Mouse (Mus musculus): ENCODE data around the gene Grn. TPM values are rescaled to one million over a fixed set of nuclear protein-coding genes. Genes with fewer than 3 reads are reported as not detected.

Grn gene
- polyA plus RNA-seq, 1 experiment from 2014 or later, result 103 TPM

DNA sequence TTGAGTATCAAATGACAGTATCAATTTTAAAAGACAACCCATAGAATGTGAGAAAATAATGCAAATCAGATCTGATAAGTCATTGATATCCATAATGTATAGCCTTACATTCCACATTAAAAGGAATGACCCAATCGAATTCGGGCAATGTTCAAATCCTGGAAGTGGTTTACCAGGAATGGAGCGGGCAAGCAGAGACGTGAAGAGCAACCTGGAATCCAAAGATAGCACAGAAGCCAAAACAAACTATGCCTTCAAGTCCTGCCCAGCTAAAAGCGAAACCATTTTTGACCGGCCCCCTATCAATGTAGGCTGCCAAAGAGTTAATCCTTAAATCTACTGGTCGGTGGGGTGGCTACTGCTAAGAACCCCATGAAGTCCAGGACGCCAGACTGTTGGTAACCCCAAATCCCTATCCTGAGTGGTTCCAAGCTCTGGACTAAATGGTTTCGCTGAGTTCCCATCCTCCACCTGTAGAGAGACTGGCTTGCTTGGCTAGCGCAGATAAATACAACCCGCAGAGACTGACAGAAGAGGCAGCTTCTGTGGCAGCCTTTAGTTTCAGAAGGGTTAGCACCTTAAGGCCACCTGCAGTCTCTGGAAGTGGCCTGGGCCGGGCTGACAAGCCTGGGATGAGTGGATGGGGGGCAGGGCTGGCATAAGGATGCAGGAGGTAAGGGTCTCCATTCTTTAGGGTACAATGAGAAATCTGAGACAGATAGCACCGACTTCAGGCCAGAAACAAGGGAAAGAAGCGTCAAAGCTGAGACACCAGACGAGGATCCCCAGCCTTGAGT is 37.5 kb upstream of the Grn start:
- peaks cover 13% of the 10 kb centered on the region for H3K4me1 ChIP-seq (ENCODE audit: control insufficient read depth, insufficient read depth, low read length)
- peak overlapping the region; percentile 34 for H3K4me3 ChIP-seq (ENCODE audit: low read length)
- 24% methylated on average over 15 of the region's 15 CpGs for WGBS
- H3K27ac ChIP-seq (ENCODE audit: low read depth, low read length), result no peak overlapping the region
- H3K27me3 ChIP-seq (ENCODE audit: control insufficient read depth, insufficient read depth, low read length), result peaks cover 5% of the 10 kb centered on the region; the same call in 1 of the 2 replicates
- H3K4me2 ChIP-seq (replicated peaks; ENCODE audit: low read depth, low read length), result peak overlapping the region; percentile 87
- H3K9ac ChIP-seq (ENCODE audit: low read depth, low read length), result 0 out of 2 replicates have a peak overlapping the region, but pooled peaks have one; percentile 1
- no peaks in the 10 kb centered on the region for H3K9me3 ChIP-seq (ENCODE audit: control insufficient read depth, low read length)
- H3K36me3 ChIP-seq (ENCODE audit: control insufficient read depth, insufficient read depth, low read length), result no peaks in the 10 kb centered on the region
- peak; percentile 24; the same call in 1 of the 2 replicates for ATAC-seq (ENCODE audit: low FRiP score, low TSS enrichment)

DNA sequence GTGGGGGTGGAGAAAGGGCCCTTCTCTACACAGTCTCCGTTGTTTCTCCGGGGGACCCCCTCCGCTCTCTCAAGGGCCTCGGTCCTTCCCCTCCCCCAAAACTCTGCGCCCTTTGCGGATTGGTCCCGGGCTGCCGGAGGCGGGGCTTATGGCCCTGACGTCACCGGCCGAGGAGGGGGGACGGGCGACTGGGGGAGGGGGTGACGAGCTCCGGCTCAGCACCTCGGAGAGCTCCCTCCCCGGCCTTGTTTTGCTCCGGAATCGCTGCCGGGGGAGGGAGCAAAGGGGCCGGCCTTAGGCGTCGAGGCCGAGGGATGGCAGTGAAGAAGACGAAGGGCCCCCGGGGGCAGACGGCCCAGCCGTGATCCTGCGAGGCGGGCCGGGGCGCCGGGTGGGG is 36.9 kb upstream of the Grn start, which contains the start of gene Rundc3a:
Rundc3a (plus strand) TSS at position 166 of the 397 bp plus-strand sequence.
- Histone ChIP-seq H3K27ac (ENCODE audit: low read depth, low read length) (0 out of 2 replicates have a peak within 1 kb of the TSS, but pooled peaks have one; percentile 17), H3K4me1 (ENCODE audit: control insufficient read depth, insufficient read depth, low read length) (peaks cover 13% of the 10 kb centered on the region), H3K36me3 (ENCODE audit: control insufficient read depth, insufficient read depth, low read length) (no peaks in the 10 kb centered on the region), H3K9ac (ENCODE audit: low read depth, low read length) (0 out of 2 replicates have a peak within 1 kb of the TSS, but pooled peaks have one; percentile 28), H3K9me3 (ENCODE audit: control insufficient read depth, low read length) (no peaks in the 10 kb centered on the region), H3K4me2 (replicated peaks; ENCODE audit: low read depth, low read length) (peak within 1 kb of the TSS; percentile 87), H3K4me3 (ENCODE audit: low read length) (peak within 1 kb of the TSS; percentile 34), H3K27me3 (ENCODE audit: control insufficient read depth, insufficient read depth, low read length) (peaks cover 11% of the 10 kb centered on the region)
- peak; percentile 84 for ATAC-seq (ENCODE audit: low FRiP score, low TSS enrichment)
- WGBS, result under 1% methylated on average over 31 of the region's 34 CpGs

DNA sequence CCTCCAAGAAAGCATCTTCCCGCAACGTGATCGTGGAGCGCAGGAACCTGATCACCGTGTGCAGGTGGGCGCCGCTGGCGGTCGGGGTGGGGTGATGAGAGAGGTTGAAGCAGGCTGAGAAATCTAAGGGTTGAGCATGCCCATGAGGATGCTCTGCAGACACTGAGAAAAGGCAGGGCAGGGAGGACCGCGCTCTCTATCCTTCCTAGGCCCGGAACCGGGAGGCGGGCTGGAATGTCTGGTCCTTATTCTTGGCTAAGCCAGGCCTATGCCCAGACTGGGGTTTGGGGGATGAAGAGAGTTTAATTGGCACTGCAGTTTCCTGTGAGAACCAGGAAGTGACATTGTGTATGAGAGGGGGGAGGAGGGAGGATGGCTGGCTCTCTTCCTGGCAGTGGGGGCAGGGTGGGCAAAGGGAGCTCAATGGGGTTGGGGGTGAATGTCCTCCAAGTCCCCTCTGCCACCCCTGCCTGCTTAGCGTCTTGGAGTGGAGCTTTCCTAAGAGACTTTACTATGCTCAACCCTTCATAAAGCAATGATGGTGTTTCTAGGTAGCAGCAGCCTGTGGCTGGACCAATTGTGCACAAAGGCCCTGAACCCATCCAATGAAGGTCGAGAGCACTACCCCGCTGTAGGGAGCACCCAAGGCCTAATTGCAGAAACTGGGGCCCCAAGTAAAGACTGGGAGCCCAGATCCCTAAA is 36.2 kb upstream of the Grn start:
- no peaks in the 10 kb centered on the region for H3K9me3 ChIP-seq (ENCODE audit: control insufficient read depth, low read length)
- H3K27ac ChIP-seq (ENCODE audit: low read depth, low read length), result no peak overlapping the region
- WGBS, result 7% methylated on average over 16 of the region's 17 CpGs
- H3K4me1 ChIP-seq (ENCODE audit: control insufficient read depth, insufficient read depth, low read length), result peaks cover 13% of the 10 kb centered on the region
- ATAC-seq (ENCODE audit: low FRiP score, low TSS enrichment), result peak; percentile 3
- no peaks in the 10 kb centered on the region for H3K36me3 ChIP-seq (ENCODE audit: control insufficient read depth, insufficient read depth, low read length)
- H3K4me2 ChIP-seq (replicated peaks; ENCODE audit: low read depth, low read length), result peak overlapping the region; percentile 87
- 0 out of 2 replicates have a peak overlapping the region, but pooled peaks have one; percentile 28 for H3K9ac ChIP-seq (ENCODE audit: low read depth, low read length)
- peak overlapping the region; percentile 34 for H3K4me3 ChIP-seq (ENCODE audit: low read length)
- peaks cover 17% of the 10 kb centered on the region for H3K27me3 ChIP-seq (ENCODE audit: control insufficient read depth, insufficient read depth, low read length)

DNA sequence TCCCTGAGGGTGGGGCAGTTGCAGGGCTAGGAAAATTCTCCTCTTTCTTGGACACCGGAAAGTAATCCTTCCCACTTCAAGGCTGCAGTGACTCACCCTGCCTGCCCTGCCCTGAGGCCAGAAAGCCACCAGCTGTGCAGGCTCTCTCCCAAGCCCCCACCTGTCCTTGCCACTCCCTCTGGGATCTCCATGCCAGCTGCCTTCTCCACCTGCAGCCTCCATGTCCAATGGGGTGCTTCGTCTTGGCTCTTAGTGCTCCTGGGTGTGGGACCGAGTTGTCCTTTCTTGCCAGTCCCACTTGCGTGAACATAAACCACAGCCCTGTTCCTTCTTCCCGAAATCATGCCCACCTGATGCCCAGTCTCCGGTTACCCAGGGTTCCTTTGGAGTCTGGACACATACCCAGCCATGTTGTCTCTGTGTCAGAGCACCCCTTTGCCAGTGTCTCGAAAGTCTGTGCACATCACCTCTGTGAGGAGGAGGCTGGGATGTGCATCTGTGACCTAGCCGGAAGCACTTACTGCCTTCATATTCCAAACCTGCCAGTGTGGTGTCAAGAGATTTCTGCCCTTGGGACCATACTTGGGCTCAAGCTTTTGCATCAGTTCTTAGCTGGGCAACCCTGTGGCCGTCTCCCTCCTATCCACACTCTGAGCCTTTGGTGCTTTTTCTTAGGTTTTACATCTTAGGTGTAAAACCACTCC is 35.5 kb upstream of the Grn start:
- Histone ChIP-seq H3K4me1 (ENCODE audit: control insufficient read depth, insufficient read depth, low read length) (peaks cover 19% of the 10 kb centered on the region), H3K36me3 (ENCODE audit: control insufficient read depth, insufficient read depth, low read length) (no peaks in the 10 kb centered on the region), H3K27ac (ENCODE audit: low read depth, low read length) (no peak overlapping the region), H3K27me3 (ENCODE audit: control insufficient read depth, insufficient read depth, low read length) (peaks cover 24% of the 10 kb centered on the region), H3K4me3 (ENCODE audit: low read length) (no peak overlapping the region), H3K9me3 (ENCODE audit: control insufficient read depth, low read length) (no peaks in the 10 kb centered on the region), H3K9ac (ENCODE audit: low read depth, low read length) (no peak overlapping the region), H3K4me2 (replicated peaks; ENCODE audit: low read depth, low read length) (no peak overlapping the region)
- no peak for ATAC-seq (ENCODE audit: low FRiP score, low TSS enrichment)
- WGBS, result 78% methylated on average over 9 of the region's 9 CpGs

- H3K27ac ChIP-seq (ENCODE audit: low read depth, low read length), result no peak overlapping the region
- no peaks in the 10 kb centered on the region for H3K36me3 ChIP-seq (ENCODE audit: control insufficient read depth, insufficient read depth, low read length)
- peaks cover 27% of the 10 kb centered on the region for H3K27me3 ChIP-seq (ENCODE audit: control insufficient read depth, insufficient read depth, low read length)
- ATAC-seq (ENCODE audit: low FRiP score, low TSS enrichment), result no peak
- H3K4me3 ChIP-seq (ENCODE audit: low read length), result no peak overlapping the region
- no peak overlapping the region for H3K4me2 ChIP-seq (replicated peaks; ENCODE audit: low read depth, low read length)
- H3K4me1 ChIP-seq (ENCODE audit: control insufficient read depth, insufficient read depth, low read length), result peaks cover 21% of the 10 kb centered on the region
- H3K9ac ChIP-seq (ENCODE audit: low read depth, low read length), result no peak overlapping the region
- 9% methylated on average over 5 of the region's 5 CpGs for WGBS
- no peaks in the 10 kb centered on the region for H3K9me3 ChIP-seq (ENCODE audit: control insufficient read depth, low read length)
These were observed 34.9 kb upstream of the Grn start for GRCm38 (mm10) chr11:102395250-102395649.

- Histone ChIP-seq H3K4me1 (ENCODE audit: control insufficient read depth, insufficient read depth, low read length) (peaks cover 21% of the 10 kb centered on the region), H3K4me2 (replicated peaks; ENCODE audit: low read depth, low read length) (no peak overlapping the region), H3K27ac (ENCODE audit: low read depth, low read length) (no peak overlapping the region), H3K36me3 (ENCODE audit: control insufficient read depth, insufficient read depth, low read length) (no peaks in the 10 kb centered on the region), H3K9ac (ENCODE audit: low read depth, low read length) (no peak overlapping the region), H3K9me3 (ENCODE audit: control insufficient read depth, low read length) (no peaks in the 10 kb centered on the region), H3K4me3 (ENCODE audit: low read length) (no peak overlapping the region), H3K27me3 (ENCODE audit: control insufficient read depth, insufficient read depth, low read length) (peaks cover 32% of the 10 kb centered on the region)
- no peak for ATAC-seq (ENCODE audit: low FRiP score, low TSS enrichment)
- WGBS, result 54% methylated on average over 6 of the region's 6 CpGs
These were observed 33.9 kb upstream of the Grn start for GRCm38 (mm10) chr11:102396263-102396662.

- Histone ChIP-seq H3K27me3 (ENCODE audit: control insufficient read depth, insufficient read depth, low read length) (peaks cover 32% of the 10 kb centered on the region), H3K4me1 (ENCODE audit: control insufficient read depth, insufficient read depth, low read length) (peaks cover 21% of the 10 kb centered on the region), H3K9ac (ENCODE audit: low read depth, low read length) (no peak overlapping the region), H3K4me2 (replicated peaks; ENCODE audit: low read depth, low read length) (no peak overlapping the region), H3K27ac (ENCODE audit: low read depth, low read length) (no peak overlapping the region), H3K9me3 (ENCODE audit: control insufficient read depth, low read length) (no peaks in the 10 kb centered on the region), H3K4me3 (ENCODE audit: low read length) (no peak overlapping the region), H3K36me3 (ENCODE audit: control insufficient read depth, insufficient read depth, low read length) (no peaks in the 10 kb centered on the region)
- 74% methylated on average over 7 of the region's 7 CpGs for WGBS
- no peak for ATAC-seq (ENCODE audit: low FRiP score, low TSS enrichment)
These were observed 33.4 kb upstream of the Grn start for GRCm38 (mm10) chr11:102396671-102397141.

GRCm38 (mm10) chr11:102398007-102398825 is 31.9 kb upstream of the Grn start:
- Histone ChIP-seq H3K4me2 (replicated peaks; ENCODE audit: low read depth, low read length) (no peak overlapping the region), H3K27me3 (ENCODE audit: control insufficient read depth, insufficient read depth, low read length) (peaks cover 32% of the 10 kb centered on the region), H3K27ac (ENCODE audit: low read depth, low read length) (no peak overlapping the region), H3K36me3 (ENCODE audit: control insufficient read depth, insufficient read depth, low read length) (peaks cover 7% of the 10 kb centered on the region), H3K9me3 (ENCODE audit: control insufficient read depth, low read length) (no peaks in the 10 kb centered on the region), H3K4me3 (ENCODE audit: low read length) (no peak overlapping the region), H3K9ac (ENCODE audit: low read depth, low read length) (no peak overlapping the region), H3K4me1 (ENCODE audit: control insufficient read depth, insufficient read depth, low read length) (peaks cover 17% of the 10 kb centered on the region)
- WGBS, result 83% methylated on average over 20 of the region's 20 CpGs
- ATAC-seq (ENCODE audit: low FRiP score, low TSS enrichment), result no peak

All from kidney, embryonic 14.5 days (tissue).